Mouse (Mus musculus) spleen, adult 2 months (tissue): ENCODE data around the gene Hspb6.

ENCODE experiments used
- CTCF ChIP-seq: fragments of 200-500 bp; IDR thresholded peaks from 2 replicates; pipeline ENCODE4 v1.5.1; 2011; ENCODE audit warnings: mild to moderate bottlenecking, inconsistent platforms; ENCODE audit not compliant: insufficient read depth, insufficient read length, insufficient replicate concordance; ENCODE audit errors: extremely low read depth
- POLR2A ChIP-seq: fragments of 200-500 bp; IDR thresholded peaks from 2 replicates; pipeline ENCODE4 v1.6.1; 2011; ENCODE audit warnings: low read depth, low read length, inconsistent platforms

DNA sequence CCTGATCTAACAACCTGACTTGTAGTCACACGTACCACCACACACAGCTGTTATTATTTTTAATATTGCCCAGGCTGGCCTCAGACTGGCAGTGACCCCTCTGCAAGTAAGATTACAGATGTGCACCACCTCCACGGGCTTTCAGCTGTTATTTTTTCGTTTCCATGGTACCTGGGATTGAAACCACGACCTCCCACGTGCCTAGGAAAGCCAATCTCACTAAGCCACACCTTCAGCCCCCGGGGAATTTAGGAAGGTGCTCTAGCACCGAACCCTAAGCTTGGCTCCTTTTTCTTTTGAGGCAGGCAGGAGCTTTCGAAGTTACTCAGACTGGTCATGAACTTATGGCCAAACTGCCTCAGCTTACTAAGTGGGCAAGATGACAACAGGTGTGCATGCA is 52.4 kb downstream of the Hspb6 start:
- TF ChIP-seq CTCF (no peak), POLR2A (no peak)
